Mouse (Mus musculus) monocyte, adult 5-6 weeks (primary cell): ENCODE data around the gene Ywhag. TPM values are rescaled to one million over a fixed set of nuclear protein-coding genes. Genes with fewer than 3 reads are reported as not detected.

ENCODE experiments used
- ATAC-seq: fragments of 153-309, 156-312 bp; replicated peaks from 2 replicates; pipeline ENCODE4 v1.8.0; 2017; ENCODE audit warnings: mild to moderate bottlenecking; ENCODE audit not compliant: low TSS enrichment, insufficient number of reproducible peaks, severe bottlenecking, poor library complexity, low FRiP score
- total RNA-seq: library from RNA; stranded (forward); fragments of 200-1000, 200-491, 200-594 nt; gene quantifications from 3 replicates; pipeline ENCODE4 v1.2.3, GENCODE M21; 2017

The Ywhag gene
- total RNA-seq, 1 experiment from 2014 or later, result 100 TPM

DNA sequence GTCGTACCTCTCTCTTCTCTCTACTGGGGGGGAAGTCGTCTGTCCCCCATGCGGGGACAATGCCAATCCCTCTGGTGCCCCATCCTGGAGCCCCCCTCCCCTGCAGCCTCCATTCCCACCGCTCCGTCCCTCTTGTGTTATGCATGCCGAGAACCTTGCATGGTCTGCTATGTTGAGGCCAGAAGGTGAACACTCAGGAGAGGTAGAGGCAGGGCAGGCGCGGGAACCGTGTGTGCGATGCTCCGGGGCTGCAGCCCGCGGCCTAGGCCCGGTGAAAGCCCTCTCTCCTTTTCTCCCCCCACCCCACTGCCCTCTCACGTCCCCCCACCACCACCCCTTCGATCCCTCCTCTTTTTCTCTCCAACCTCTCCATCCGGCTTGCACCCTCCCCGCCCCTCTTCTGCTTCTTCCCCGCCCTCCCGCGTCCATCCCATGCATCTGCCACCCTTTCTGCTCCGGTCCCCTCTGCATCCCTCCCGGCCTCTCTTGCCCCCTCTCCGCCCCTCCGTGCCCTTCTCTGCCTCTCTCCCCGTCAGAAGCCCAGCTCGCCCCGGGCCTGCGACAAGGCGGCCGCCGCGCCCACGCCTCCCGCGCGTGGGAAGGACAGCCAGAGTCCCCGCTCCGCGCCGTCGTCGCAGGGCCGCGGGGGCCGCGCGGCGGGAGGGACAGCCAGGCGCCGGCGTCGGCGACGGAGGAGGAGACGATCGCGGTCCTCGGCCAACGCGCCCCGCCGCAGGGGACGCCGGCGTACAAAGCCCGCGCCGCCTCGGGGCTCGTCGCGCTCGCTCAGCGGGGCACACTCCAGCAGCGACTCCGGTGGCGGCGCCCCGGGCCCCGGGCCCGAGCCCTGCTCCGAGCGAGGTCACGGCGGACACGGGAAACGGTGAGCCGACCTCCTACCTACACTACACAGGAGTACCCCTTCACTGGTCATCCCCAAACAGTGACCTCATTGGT, 66.5 kb downstream of the Ywhag start:
- no peak for ATAC-seq

- ATAC-seq, result no peak
Measured at GRCm38 (mm10) chr5:135866662-135867061, 67.8 kb downstream of the Ywhag start.

Other genes with a start within 250 kb of the Ywhag start
- 16.5 to 34.4 TPM (median 19.1 TPM) in 3 replicates for gene Tmem120a, start 190.2 kb downstream of the Ywhag start, total RNA-seq
- gene Styxl1, start 156.2 kb downstream of the Ywhag start, total RNA-seq, result 1.5 TPM in 1 of 3 replicates, not detected in the others
- gene Mdh2, start 156.1 kb downstream of the Ywhag start, total RNA-seq, result 86.0 to 121 TPM (median 119 TPM) in 3 replicates
- gene Srrm3, start 127.7 kb downstream of the Ywhag start, total RNA-seq, result not detected in 3 replicates
- gene Hspb1, start 46.7 kb downstream of the Ywhag start, total RNA-seq, result 1.9 TPM in 1 of 3 replicates, not detected in the others
- 1.5 to 1.9 TPM in 2 of 3 replicates, not detected in the other for gene Ssc4d, start 39.9 kb upstream of the Ywhag start, total RNA-seq
- gene Zp3, start 45.5 kb upstream of the Ywhag start, total RNA-seq, result not detected in 3 replicates
- 5.4 to 11.2 TPM (median 6.8 TPM) in 3 replicates for gene Dtx2, start 60.2 kb upstream of the Ywhag start, total RNA-seq
- not detected in 3 replicates for gene Upk3b, start 103.9 kb upstream of the Ywhag start, total RNA-seq
- gene Upk3bl, start 119.9 kb upstream of the Ywhag start, total RNA-seq, result not detected in 3 replicates
- gene Rasa4, start 149.3 kb upstream of the Ywhag start, total RNA-seq, result 20.8 to 45.1 TPM (median 32.3 TPM) in 3 replicates
- gene Polr2j, start 182.0 kb upstream of the Ywhag start, total RNA-seq, result 80.7 to 92.5 TPM (median 81.7 TPM) in 3 replicates
- gene Lrwd1, start 201.5 kb upstream of the Ywhag start, total RNA-seq, result 20.4 to 31.1 TPM (median 22.4 TPM) in 3 replicates
- 8.4 to 14.0 TPM (median 11.1 TPM) in 3 replicates for gene Alkbh4, start 201.5 kb upstream of the Ywhag start, total RNA-seq
- 49.2 to 68.3 TPM (median 57.3 TPM) in 3 replicates for gene Orai2, start 236.1 kb upstream of the Ywhag start, total RNA-seq